Mouse (Mus musculus): ENCODE data around the gene Rad51. TPM values are rescaled to one million over a fixed set of nuclear protein-coding genes. Genes with fewer than 3 reads are reported as not detected.
A peak's percentile ranks its signal among the peaks of the same experiment; 100 is the strongest.

Gene Rad51
- polyA plus RNA-seq, 1 experiment from 2014 or later: 3.7 TPM

GRCm38 (mm10) chr2:119145199-119145598 is 32.6 kb downstream of the Rad51 start:
- H3K4me2 ChIP-seq (ENCODE audit: low read depth, low read length): no peak overlapping the region
- H3K4me1 ChIP-seq (ENCODE audit: control insufficient read depth, insufficient read depth, low read length): no peaks in the 10 kb centered on the region
- H3K4me3 ChIP-seq (ENCODE audit: low read depth, low read length): no peak overlapping the region
- H3K27me3 ChIP-seq (ENCODE audit: control insufficient read depth, insufficient read depth, low read length): no peaks in the 10 kb centered on the region
- 88% methylated on average over 2 of the region's 2 CpGs for whole genome bisulfite sequencing
- ATAC-seq (ENCODE audit: low read depth): no peak
- H3K9me3 ChIP-seq (ENCODE audit: control insufficient read depth, low read length): no peaks in the 10 kb centered on the region
- H3K36me3 ChIP-seq (ENCODE audit: control insufficient read depth, insufficient read depth, low read length): peaks cover 53% of the 10 kb centered on the region
- H3K27ac ChIP-seq (ENCODE audit: low read depth, low read length): no peak overlapping the region
- no peak overlapping the region for H3K9ac ChIP-seq (replicated peaks; ENCODE audit: low read depth, low read length)

- Histone ChIP-seq H3K9me3 (ENCODE audit: control insufficient read depth, low read length) (no peaks in the 10 kb centered on the region), H3K4me2 (ENCODE audit: low read depth, low read length) (no peak overlapping the region), H3K27me3 (ENCODE audit: control insufficient read depth, insufficient read depth, low read length) (no peaks in the 10 kb centered on the region), H3K9ac (replicated peaks; ENCODE audit: low read depth, low read length) (no peak overlapping the region), H3K4me1 (ENCODE audit: control insufficient read depth, insufficient read depth, low read length) (no peaks in the 10 kb centered on the region), H3K27ac (ENCODE audit: low read depth, low read length) (no peak overlapping the region), H3K36me3 (ENCODE audit: control insufficient read depth, insufficient read depth, low read length) (peaks cover 49% of the 10 kb centered on the region), H3K4me3 (ENCODE audit: low read depth, low read length) (no peak overlapping the region)
- no peak for ATAC-seq (ENCODE audit: low read depth)
- 93% methylated on average over 6 of the region's 6 CpGs for WGBS
These were observed 33.8 kb downstream of the Rad51 start for GRCm38 (mm10) chr2:119146435-119146834.

- ATAC-seq (ENCODE audit: low read depth): no peak
- Histone ChIP-seq H3K9ac (replicated peaks; ENCODE audit: low read depth, low read length) (no peak overlapping the region), H3K4me1 (ENCODE audit: control insufficient read depth, insufficient read depth, low read length) (no peaks in the 10 kb centered on the region), H3K36me3 (ENCODE audit: control insufficient read depth, insufficient read depth, low read length) (peaks cover 53% of the 10 kb centered on the region), H3K4me3 (ENCODE audit: low read depth, low read length) (no peak overlapping the region), H3K4me2 (ENCODE audit: low read depth, low read length) (no peak overlapping the region), H3K9me3 (ENCODE audit: control insufficient read depth, low read length) (no peaks in the 10 kb centered on the region), H3K27me3 (ENCODE audit: control insufficient read depth, insufficient read depth, low read length) (no peaks in the 10 kb centered on the region), H3K27ac (ENCODE audit: low read depth, low read length) (no peak overlapping the region)
- 87% methylated on average over 22 of the region's 22 CpGs for WGBS
These were observed 34.6 kb downstream of the Rad51 start for GRCm38 (mm10) chr2:119147160-119147678.

DNA sequence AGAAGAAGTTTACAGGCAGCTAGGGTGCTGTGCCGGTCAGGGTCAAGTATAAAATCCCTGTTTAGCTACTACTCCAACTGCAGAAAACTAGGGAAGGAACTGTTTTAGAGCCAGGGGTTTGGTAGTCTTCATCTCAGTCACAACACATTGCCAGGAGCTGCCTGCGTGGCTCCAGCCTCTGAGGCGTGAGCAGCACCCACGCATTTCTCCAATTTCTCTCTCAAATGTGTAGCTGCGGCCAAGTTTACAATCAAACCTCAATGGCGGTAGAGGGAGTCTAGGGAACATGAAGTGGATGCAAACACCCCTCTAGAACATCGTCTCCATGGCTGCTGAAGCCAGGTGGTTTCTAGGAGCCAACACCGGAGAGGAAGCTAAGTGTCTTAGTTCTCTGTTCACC is 35.2 kb downstream of the Rad51 start:
- H3K4me2 ChIP-seq (ENCODE audit: low read depth, low read length): no peak overlapping the region
- no peak overlapping the region for H3K4me3 ChIP-seq (ENCODE audit: low read depth, low read length)
- H3K27me3 ChIP-seq (ENCODE audit: control insufficient read depth, insufficient read depth, low read length): no peaks in the 10 kb centered on the region
- no peak for ATAC-seq (ENCODE audit: low read depth)
- H3K9me3 ChIP-seq (ENCODE audit: control insufficient read depth, low read length): no peaks in the 10 kb centered on the region
- no peaks in the 10 kb centered on the region for H3K4me1 ChIP-seq (ENCODE audit: control insufficient read depth, insufficient read depth, low read length)
- H3K27ac ChIP-seq (ENCODE audit: low read depth, low read length): no peak overlapping the region
- peaks cover 51% of the 10 kb centered on the region for H3K36me3 ChIP-seq (ENCODE audit: control insufficient read depth, insufficient read depth, low read length)
- 92% methylated on average over 8 of the region's 8 CpGs for WGBS
- H3K9ac ChIP-seq (replicated peaks; ENCODE audit: low read depth, low read length): no peak overlapping the region

- ATAC-seq (ENCODE audit: low read depth): no peak
- Histone ChIP-seq H3K9me3 (ENCODE audit: control insufficient read depth, low read length) (no peaks in the 10 kb centered on the region), H3K4me1 (ENCODE audit: control insufficient read depth, insufficient read depth, low read length) (peaks cover 11% of the 10 kb centered on the region), H3K36me3 (ENCODE audit: control insufficient read depth, insufficient read depth, low read length) (peaks cover 26% of the 10 kb centered on the region), H3K27me3 (ENCODE audit: control insufficient read depth, insufficient read depth, low read length) (no peaks in the 10 kb centered on the region), H3K27ac (ENCODE audit: low read depth, low read length) (no peak overlapping the region), H3K4me3 (ENCODE audit: low read depth, low read length) (no peak overlapping the region), H3K9ac (replicated peaks; ENCODE audit: low read depth, low read length) (no peak overlapping the region), H3K4me2 (ENCODE audit: low read depth, low read length) (no peak overlapping the region)
- 92% methylated on average over 6 of the region's 6 CpGs for WGBS
These were observed 39.7 kb downstream of the Rad51 start for GRCm38 (mm10) chr2:119152255-119152654.

- no peak overlapping the region for H3K4me2 ChIP-seq (ENCODE audit: low read depth, low read length)
- H3K27ac ChIP-seq (ENCODE audit: low read depth, low read length): no peak overlapping the region
- peaks cover 13% of the 10 kb centered on the region for H3K36me3 ChIP-seq (ENCODE audit: control insufficient read depth, insufficient read depth, low read length)
- no peak overlapping the region for H3K4me3 ChIP-seq (ENCODE audit: low read depth, low read length)
- WGBS: 86% methylated on average over 2 of the region's 2 CpGs
- no peak for ATAC-seq (ENCODE audit: low read depth)
- H3K9ac ChIP-seq (replicated peaks; ENCODE audit: low read depth, low read length): no peak overlapping the region
- no peaks in the 10 kb centered on the region for H3K27me3 ChIP-seq (ENCODE audit: control insufficient read depth, insufficient read depth, low read length)
- no peaks in the 10 kb centered on the region for H3K9me3 ChIP-seq (ENCODE audit: control insufficient read depth, low read length)
- peaks cover 11% of the 10 kb centered on the region for H3K4me1 ChIP-seq (ENCODE audit: control insufficient read depth, insufficient read depth, low read length)
These were observed 42.1 kb downstream of the Rad51 start for GRCm38 (mm10) chr2:119154683-119155082.

GRCm38 (mm10) chr2:119155388-119155787 is 42.8 kb downstream of the Rad51 start:
- no peak overlapping the region; the same call in 1 of the 2 replicates for H3K4me3 ChIP-seq (ENCODE audit: low read depth, low read length)
- H3K36me3 ChIP-seq (ENCODE audit: control insufficient read depth, insufficient read depth, low read length): peaks cover 13% of the 10 kb centered on the region; the same call in 1 of the 2 replicates
- H3K9ac ChIP-seq (replicated peaks; ENCODE audit: low read depth, low read length): no peak overlapping the region
- ATAC-seq (ENCODE audit: low read depth): no peak
- H3K27me3 ChIP-seq (ENCODE audit: control insufficient read depth, insufficient read depth, low read length): no peaks in the 10 kb centered on the region
- no peak overlapping the region for H3K27ac ChIP-seq (ENCODE audit: low read depth, low read length)
- WGBS: 91% methylated on average over 9 of the region's 9 CpGs
- no peaks in the 10 kb centered on the region for H3K9me3 ChIP-seq (ENCODE audit: control insufficient read depth, low read length)
- peaks cover 11% of the 10 kb centered on the region for H3K4me1 ChIP-seq (ENCODE audit: control insufficient read depth, insufficient read depth, low read length)
- peak overlapping the region; percentile 95 for H3K4me2 ChIP-seq (ENCODE audit: low read depth, low read length)

DNA sequence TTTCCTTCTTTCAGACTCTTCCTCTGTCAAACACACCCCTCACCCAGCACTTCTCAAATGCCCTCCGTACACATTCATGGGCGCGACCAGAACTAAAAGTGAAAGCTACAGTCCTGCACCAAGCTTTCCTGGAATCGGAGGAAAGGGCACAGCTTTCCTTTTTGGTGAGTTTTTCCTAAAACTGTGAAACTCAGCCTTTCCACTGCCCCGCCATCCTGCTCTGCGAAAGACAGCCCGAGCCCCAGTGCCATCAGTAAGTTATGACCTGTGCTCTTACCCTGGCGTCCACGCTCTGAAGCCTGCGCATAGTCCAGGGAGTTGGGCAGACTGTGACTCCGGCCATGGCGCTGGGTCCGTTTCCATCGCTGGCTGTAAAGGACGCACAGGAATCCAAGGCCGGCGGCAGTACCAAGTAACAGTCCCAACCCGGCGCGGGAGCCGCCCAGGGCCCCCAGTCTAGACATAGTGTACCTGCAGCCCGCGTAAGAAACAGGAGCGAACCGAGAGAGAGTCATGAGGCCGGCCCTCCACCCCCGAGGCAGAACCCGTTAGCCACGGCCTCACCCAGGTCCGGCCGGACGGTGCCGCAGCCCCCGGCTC is 43.6 kb downstream of the Rad51 start:
- ATAC-seq (ENCODE audit: low read depth): no peak; the same call in 1 of the 2 replicates
- Histone ChIP-seq H3K4me3 (ENCODE audit: low read depth, low read length) (peak overlapping the region; percentile 96), H3K27ac (ENCODE audit: low read depth, low read length) (peak overlapping the region; percentile 70), H3K36me3 (ENCODE audit: control insufficient read depth, insufficient read depth, low read length) (peaks cover 13% of the 10 kb centered on the region; the same call in 1 of the 2 replicates), H3K9ac (replicated peaks; ENCODE audit: low read depth, low read length) (peak overlapping the region; percentile 86), H3K27me3 (ENCODE audit: control insufficient read depth, insufficient read depth, low read length) (no peaks in the 10 kb centered on the region), H3K9me3 (ENCODE audit: control insufficient read depth, low read length) (no peaks in the 10 kb centered on the region), H3K4me2 (ENCODE audit: low read depth, low read length) (peak overlapping the region; percentile 95), H3K4me1 (ENCODE audit: control insufficient read depth, insufficient read depth, low read length) (peaks cover 11% of the 10 kb centered on the region)
- WGBS: 5% methylated on average over 34 of the region's 34 CpGs

GRCm38 (mm10) chr2:119156681-119157572 is 44.3 kb downstream of the Rad51 start, which contains the start of gene Rmdn3:
Rmdn3 (minus strand) TSS chr2:119157034.
- peaks cover 11% of the 10 kb centered on the region for H3K4me1 ChIP-seq (ENCODE audit: control insufficient read depth, insufficient read depth, low read length)
- H3K36me3 ChIP-seq (ENCODE audit: control insufficient read depth, insufficient read depth, low read length): peaks cover 5% of the 10 kb centered on the region; the same call in 1 of the 2 replicates
- no peaks in the 10 kb centered on the region for H3K27me3 ChIP-seq (ENCODE audit: control insufficient read depth, insufficient read depth, low read length)
- H3K27ac ChIP-seq (ENCODE audit: low read depth, low read length): peak within 1 kb of the TSS; percentile 70
- under 1% methylated on average over 55 of the region's 57 CpGs for WGBS
- H3K4me2 ChIP-seq (ENCODE audit: low read depth, low read length): peak within 1 kb of the TSS; percentile 95
- H3K9me3 ChIP-seq (ENCODE audit: control insufficient read depth, low read length): no peaks in the 10 kb centered on the region
- peak within 1 kb of the TSS; percentile 96 for H3K4me3 ChIP-seq (ENCODE audit: low read depth, low read length)
- peak within 1 kb of the TSS; percentile 86 for H3K9ac ChIP-seq (replicated peaks; ENCODE audit: low read depth, low read length)
- peak; percentile 94 for ATAC-seq (ENCODE audit: low read depth)
